12 mouse cellular contexts compared by ENCODE assay signal in the genomic region with DNA sequence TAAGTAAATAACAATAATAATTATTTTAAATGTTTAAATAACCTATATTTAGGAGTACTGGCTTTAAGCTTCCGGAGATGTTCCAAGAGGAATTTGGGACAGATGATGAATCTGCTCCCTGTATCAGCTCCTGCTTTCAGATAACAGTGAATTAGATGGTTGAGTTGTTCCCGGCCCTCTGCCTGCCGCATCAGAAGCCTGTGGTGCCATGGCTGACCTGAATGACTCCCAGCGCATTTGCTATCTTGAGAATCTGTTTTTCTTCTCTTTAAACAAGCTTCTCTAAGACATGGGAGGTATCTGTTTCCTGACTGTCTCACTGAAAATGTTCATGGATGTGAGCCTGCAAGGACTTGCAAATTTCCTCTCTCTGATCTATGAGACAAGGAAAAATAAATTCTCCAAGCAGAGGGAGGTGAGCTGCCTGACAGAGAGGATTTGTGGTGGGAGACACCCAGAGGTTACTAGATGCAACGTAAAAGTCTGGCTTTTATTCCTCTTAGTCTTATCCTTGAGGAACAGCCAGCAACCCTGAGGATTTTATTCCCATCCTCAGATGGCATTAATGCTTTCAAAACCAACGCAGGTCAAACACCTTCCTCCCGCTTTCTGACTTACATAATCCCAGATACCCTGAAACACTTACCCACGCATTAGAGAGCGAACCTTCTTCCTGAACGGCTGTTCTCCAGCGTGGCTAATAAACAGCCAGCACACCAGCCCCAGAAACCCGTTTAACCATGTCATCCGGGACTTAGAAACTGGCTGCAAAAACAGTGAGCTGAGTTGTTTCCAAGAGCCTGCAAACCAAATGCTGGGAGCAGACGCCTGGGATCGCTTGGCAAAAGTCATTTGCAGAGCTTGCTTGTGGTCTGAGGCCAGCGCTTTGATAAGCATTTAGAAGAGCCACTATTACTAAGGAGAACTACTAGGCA.
A peak's percentile ranks its signal among the peaks of the same experiment; 100 is the strongest.
DNase-seq lines count a peak whose midpoint lies in the region; ATAC-seq and TF ChIP-seq lines count a peak whose summit lies in the region.
"Had no signal": no experiment of that assay in that cellular context is flagged by ENCODE, and none has a peak within 500 bp of the region (broad histone marks: within the 10 kb centered on the region; RNA-seq: fewer than 3 reads in every experiment).

No protein-coding gene starts in this region.

- DNase-seq in layer of hippocampus, adult 9-11 months = peak; percentile 5
- no peak for DNase-seq in layer of hippocampus, postnatal 25 days (ENCODE audit: extremely low spot score in 1 of 2, low spot score in 1 of 2)
- DNase-seq in gastrocnemius, postnatal 36 days = peak; percentile 6 to 22
- DNase-seq in kidney, adult 8-10 months = peak; percentile 15 to 32
- peak; percentile 45 for DNase-seq in limb, embryonic 14.5 days (ENCODE audit: low spot score)
- DNase-seq in cerebellum, adult 18-20 months = no peak
- DNase-seq in liver, embryonic 11.5 days (ENCODE audit: low spot score) = no peak
- no peak for DNase-seq in lung, postnatal 25 days (ENCODE audit: low spot score)
- DNase-seq: cerebellum, adult 11-12 months had no signal

- 30% methylated on average over 16 of the region's 16 CpGs for WGBS in limb, embryonic 14.5 days
- whole genome bisulfite sequencing in liver, embryonic 11.5 days = 51% methylated on average over 16 of the region's 16 CpGs

- no peak for TF ChIP-seq POLR2A in limb, embryonic 14.5 days (IDR thresholded peaks at IDR 0.05; ENCODE audit: borderline replicate concordance, extremely low read depth, insufficient read depth, insufficient read length)

- H3K27ac ChIP-seq in limb, embryonic 14.5 days (replicated peaks; ENCODE audit: low read depth, low read length) = peak overlapping the region; percentile 34
- no peak overlapping the region for H3K27ac ChIP-seq in liver, embryonic 11.5 days (ENCODE audit: low read depth, low read length)
- H3K27ac ChIP-seq: embryonic facial prominence, embryonic 15.5 days; liver, embryonic 14.5 days had no signal

- no peak overlapping the region for H3K4me3 ChIP-seq in limb, embryonic 14.5 days (replicated peaks; ENCODE audit: low read length)
- H3K4me3 ChIP-seq in liver, embryonic 11.5 days (ENCODE audit: low read depth, low read length) = no peak overlapping the region
- H3K4me3 ChIP-seq: embryonic facial prominence, embryonic 15.5 days; megakaryocyte, embryonic 14.5 days had no signal

- no peaks in the 10 kb centered on the region for H3K9me3 ChIP-seq in limb, embryonic 14.5 days (ENCODE audit: control insufficient read depth, low read length)
- no peaks in the 10 kb centered on the region for H3K9me3 ChIP-seq in liver, embryonic 11.5 days (ENCODE audit: control insufficient read depth, low read length)
- H3K9me3 ChIP-seq: embryonic facial prominence, embryonic 15.5 days had no signal

- no peaks in the 10 kb centered on the region for H3K27me3 ChIP-seq in limb, embryonic 14.5 days (ENCODE audit: control insufficient read depth, insufficient read depth, low read length)
- no peaks in the 10 kb centered on the region for H3K27me3 ChIP-seq in liver, embryonic 11.5 days (replicated peaks; ENCODE audit: control insufficient read depth, insufficient read depth, low read length)
- H3K27me3 ChIP-seq: embryonic facial prominence, embryonic 15.5 days; megakaryocyte, embryonic 14.5 days had no signal

- 0 out of 2 replicates have a peak overlapping the region, but pooled peaks have one; percentile 13 for H3K4me2 ChIP-seq in limb, embryonic 14.5 days (replicated peaks; ENCODE audit: low read depth, low read length, severe bottlenecking)
- no peak overlapping the region for H3K4me2 ChIP-seq in liver, embryonic 11.5 days
- H3K4me2 ChIP-seq: embryonic facial prominence, embryonic 15.5 days had no signal

- H3K9ac ChIP-seq in limb, embryonic 14.5 days (ENCODE audit: low read depth, low read length, severe bottlenecking) = no peak overlapping the region
- H3K9ac ChIP-seq in liver, embryonic 11.5 days (ENCODE audit: low read depth, low read length) = no peak overlapping the region
- H3K9ac ChIP-seq: embryonic facial prominence, embryonic 15.5 days; liver, embryonic 14.5 days had no signal

- H3K4me1 ChIP-seq in limb, embryonic 14.5 days (ENCODE audit: control insufficient read depth, insufficient read depth, low read length) = peaks cover 9% of the 10 kb centered on the region; the same call in 1 of the 2 replicates
- H3K4me1 ChIP-seq in liver, embryonic 11.5 days (replicated peaks; ENCODE audit: control insufficient read depth, insufficient read depth, low read length) = no peaks in the 10 kb centered on the region
- H3K4me1 ChIP-seq: embryonic facial prominence, embryonic 15.5 days; megakaryocyte, embryonic 14.5 days had no signal

- H3K36me3 ChIP-seq in limb, embryonic 14.5 days (ENCODE audit: control insufficient read depth, insufficient read depth, low read length) = no peaks in the 10 kb centered on the region
- no peaks in the 10 kb centered on the region for H3K36me3 ChIP-seq in liver, embryonic 11.5 days (ENCODE audit: control insufficient read depth, insufficient read depth, low read length)
- H3K36me3 ChIP-seq: embryonic facial prominence, embryonic 15.5 days had no signal

- intact Hi-C loops in gastrocnemius, postnatal 36 days (cut with DNase I) = no loop called here

- ATAC-seq in limb, embryonic 14.5 days (ENCODE audit: low FRiP score, low read depth) = peak; percentile 77
- ATAC-seq in liver, embryonic 11.5 days (replicated peaks; ENCODE audit: low FRiP score) = no peak

Comparison
In these comparisons a context has a peak if more than half of its experiments do, and no peak if none do; other contexts are left out.
1. DNase-seq: peak in layer of hippocampus, adult 9-11 months (single experiment), gastrocnemius, postnatal 36 days (2 of 2), kidney, adult 8-10 months (2 of 2) and limb, embryonic 14.5 days (single experiment); none in layer of hippocampus, postnatal 25 days (0 of 2), cerebellum, adult 18-20 months (0 of 2), liver, embryonic 11.5 days (single experiment) and lung, postnatal 25 days (single experiment).